Mouse (Mus musculus): ENCODE measurements around the gene Gm7271. TPM values are rescaled to one million over a fixed set of nuclear protein-coding genes. Genes with fewer than 3 reads are reported as not detected.

Gene Gm7271
- polyA plus RNA-seq, 1 experiment from 2014 or later, result not detected

DNA sequence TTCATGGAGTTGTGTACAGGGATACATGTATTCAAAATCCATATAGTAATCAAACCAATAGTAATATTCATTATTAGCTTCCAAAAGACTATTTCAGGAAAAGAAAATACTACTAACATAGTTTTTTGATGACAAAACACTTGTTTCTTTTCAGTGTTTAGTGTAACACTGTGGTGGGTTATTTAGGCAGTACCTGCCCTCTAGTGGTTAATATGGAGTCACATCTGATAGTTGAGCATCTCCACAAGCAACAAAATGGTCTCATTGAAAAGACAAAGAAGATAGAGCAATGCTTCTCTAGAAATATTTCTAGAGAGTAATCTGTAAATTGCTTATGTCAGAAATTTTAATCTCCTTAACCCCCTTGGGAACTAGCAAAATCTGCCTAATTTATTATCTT lies 57.0 kb downstream of the Gm7271 start:
- no peak overlapping the region for H3K9ac ChIP-seq (ENCODE audit: low read length)
- H3K4me1 ChIP-seq (replicated peaks; ENCODE audit: control insufficient read depth, insufficient read depth), result no peaks in the 10 kb centered on the region
- ATAC-seq (ENCODE audit: low FRiP score, low TSS enrichment) (no peak), DNase-seq (ENCODE audit: low spot score) (no peak)
- TF ChIP-seq CTCF (IDR thresholded peaks at IDR 0.05; ENCODE audit: low read depth), result peak; percentile 78
- no peak for TF ChIP-seq EP300 (optimal IDR thresholded peaks at IDR 0.05)
- peaks cover 5% of the 10 kb centered on the region for H3K36me3 ChIP-seq (ENCODE audit: control insufficient read depth, insufficient read depth, low read length)
- no peaks in the 10 kb centered on the region for H3K9me3 ChIP-seq (ENCODE audit: control insufficient read depth, low read length)
- no peak overlapping the region for H3K4me2 ChIP-seq (replicated peaks; ENCODE audit: low read depth)
- no peak overlapping the region for H3K4me3 ChIP-seq (ENCODE audit: low read depth, low read length)
- H3K27me3 ChIP-seq (ENCODE audit: control insufficient read depth, insufficient read depth, low read length), result no peaks in the 10 kb centered on the region
- no peak overlapping the region for H3K27ac ChIP-seq (replicated peaks)

DNA sequence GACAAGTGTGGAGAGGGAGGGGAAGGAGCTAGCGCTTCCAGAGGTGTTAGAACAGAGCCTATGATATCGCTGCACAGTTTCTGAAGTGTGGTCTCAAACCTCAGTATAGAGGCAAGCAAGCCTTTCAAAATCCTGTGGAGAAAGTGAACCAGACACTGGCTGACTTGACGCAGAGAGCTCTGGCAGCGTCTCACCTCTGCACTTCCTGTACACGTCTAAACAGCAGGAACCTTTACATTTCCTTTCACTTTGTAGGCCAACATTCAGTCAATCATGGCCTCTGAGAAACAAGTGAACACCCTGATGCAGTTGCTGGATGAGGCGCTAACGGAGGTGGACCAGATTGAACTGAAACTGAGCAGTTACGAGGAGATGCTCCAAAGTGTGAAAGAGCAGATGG lies 59.4 kb downstream of the Gm7271 start:
- DNase-seq (ENCODE audit: low spot score) (no peak), ATAC-seq (ENCODE audit: low FRiP score, low TSS enrichment) (no peak)
- no peaks in the 10 kb centered on the region for H3K4me1 ChIP-seq (replicated peaks; ENCODE audit: control insufficient read depth, insufficient read depth)
- WGBS, result 87% methylated on average over 8 of the region's 8 CpGs
- H3K4me2 ChIP-seq (replicated peaks; ENCODE audit: low read depth), result no peak overlapping the region
- peaks cover 2% of the 10 kb centered on the region for H3K36me3 ChIP-seq (ENCODE audit: control insufficient read depth, insufficient read depth, low read length)
- no peak overlapping the region for H3K27ac ChIP-seq (replicated peaks)
- H3K9ac ChIP-seq (ENCODE audit: low read length), result no peak overlapping the region
- TF ChIP-seq CTCF (IDR thresholded peaks at IDR 0.05; ENCODE audit: low read depth) (no peak), EP300 (optimal IDR thresholded peaks at IDR 0.05) (no peak)
- no peaks in the 10 kb centered on the region for H3K9me3 ChIP-seq (ENCODE audit: control insufficient read depth, low read length)
- no peak overlapping the region for H3K4me3 ChIP-seq (ENCODE audit: low read depth, low read length)
- no peaks in the 10 kb centered on the region for H3K27me3 ChIP-seq (ENCODE audit: control insufficient read depth, insufficient read depth, low read length)

DNA sequence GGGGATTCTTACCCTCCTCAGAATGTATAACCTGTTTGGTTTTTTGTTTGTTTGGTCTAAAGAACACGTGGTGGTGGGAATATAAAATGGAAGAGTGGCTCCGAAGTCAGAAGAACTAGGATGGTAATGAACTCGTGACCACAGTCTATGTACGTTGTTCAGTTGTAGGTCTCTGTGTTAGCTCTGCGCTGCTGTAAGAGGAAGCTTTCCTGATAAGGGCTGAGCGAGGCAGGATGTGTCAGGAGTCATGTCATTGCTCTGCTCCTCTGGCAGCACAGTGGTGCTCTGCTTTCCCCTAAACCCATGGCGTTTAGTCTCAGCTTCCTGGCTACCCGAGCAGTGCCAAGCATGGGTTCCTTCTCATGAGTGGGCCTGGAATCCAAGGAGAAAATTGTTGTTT lies 66.6 kb downstream of the Gm7271 start:
- DNase-seq (ENCODE audit: low spot score) (no peak), ATAC-seq (ENCODE audit: low FRiP score, low TSS enrichment) (no peak)
- no peak overlapping the region for H3K4me3 ChIP-seq (ENCODE audit: low read depth, low read length)
- TF ChIP-seq CTCF (IDR thresholded peaks at IDR 0.05; ENCODE audit: low read depth) (no peak), EP300 (optimal IDR thresholded peaks at IDR 0.05) (no peak)
- H3K36me3 ChIP-seq (ENCODE audit: control insufficient read depth, insufficient read depth, low read length), result 0 out of 2 replicates have a peak, but pooled peaks cover 2% of the 10 kb centered on the region
- no peaks in the 10 kb centered on the region for H3K4me1 ChIP-seq (replicated peaks; ENCODE audit: control insufficient read depth, insufficient read depth)
- WGBS, result 83% methylated on average over 8 of the region's 8 CpGs
- H3K4me2 ChIP-seq (replicated peaks; ENCODE audit: low read depth), result no peak overlapping the region
- no peaks in the 10 kb centered on the region for H3K9me3 ChIP-seq (ENCODE audit: control insufficient read depth, low read length)
- H3K9ac ChIP-seq (ENCODE audit: low read length), result no peak overlapping the region; the same call in 1 of the 2 replicates
- no peaks in the 10 kb centered on the region for H3K27me3 ChIP-seq (ENCODE audit: control insufficient read depth, insufficient read depth, low read length)
- no peak overlapping the region for H3K27ac ChIP-seq (replicated peaks)

DNA sequence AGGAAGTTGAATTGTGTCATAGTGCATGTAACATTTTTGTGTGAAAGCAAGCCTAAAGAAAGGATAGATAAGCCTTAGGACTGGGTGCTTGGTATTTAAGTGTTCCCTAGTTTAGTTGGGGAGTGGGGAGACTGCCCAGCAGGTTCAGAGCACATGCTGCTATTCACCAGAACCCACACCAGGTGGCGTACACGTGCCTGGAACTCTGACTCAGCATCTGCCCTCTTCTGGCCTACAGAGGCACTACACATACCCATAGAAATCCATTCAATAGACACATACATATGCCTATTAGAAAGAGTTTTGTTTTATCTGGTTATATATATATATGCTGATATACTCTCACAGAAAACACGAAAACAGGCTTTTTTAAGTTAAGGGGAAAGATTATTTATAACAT lies 81.5 kb downstream of the Gm7271 start:
- H3K36me3 ChIP-seq (ENCODE audit: control insufficient read depth, insufficient read depth, low read length), result peaks cover 5% of the 10 kb centered on the region; the same call in 1 of the 2 replicates
- ATAC-seq (ENCODE audit: low FRiP score, low TSS enrichment), result no peak; the same call in 1 of the 2 replicates

More for the DNA sequence above, 81.5 kb downstream of the Gm7271 start:
- Histone ChIP-seq H3K27ac (replicated peaks) (no peak overlapping the region), H3K4me2 (replicated peaks; ENCODE audit: low read depth) (no peak overlapping the region), H3K4me3 (ENCODE audit: low read depth, low read length) (no peak overlapping the region), H3K9me3 (ENCODE audit: control insufficient read depth, low read length) (no peaks in the 10 kb centered on the region), H3K4me1 (replicated peaks; ENCODE audit: control insufficient read depth, insufficient read depth) (no peaks in the 10 kb centered on the region), H3K27me3 (ENCODE audit: control insufficient read depth, insufficient read depth, low read length) (no peaks in the 10 kb centered on the region), H3K9ac (ENCODE audit: low read length) (no peak overlapping the region)
- peak; percentile 70 for DNase-seq (ENCODE audit: low spot score)
- 33% methylated on average over 3 of the region's 3 CpGs for WGBS
- no peak for TF ChIP-seq EP300 (optimal IDR thresholded peaks at IDR 0.05)
- peak; percentile 99 for TF ChIP-seq CTCF (IDR thresholded peaks at IDR 0.05; ENCODE audit: low read depth)

Other genes starting within 250 kb of the Gm7271 start
- gene Clock, start 179.2 kb upstream of the Gm7271 start, polyA plus RNA-seq (2015; fragmentation: Nextera tagmentation; extraction: Ambion mirVana), result 6.6 and 6.7 TPM in 2 replicates
- not detected in 2 replicates for gene Pdcl2, start 152.9 kb upstream of the Gm7271 start, polyA plus RNA-seq (2015; fragmentation: Nextera tagmentation; extraction: Ambion mirVana)
- 8.1 and 10.1 TPM in 2 replicates for gene Nmu, start 120.3 kb upstream of the Gm7271 start, polyA plus RNA-seq (2015; fragmentation: Nextera tagmentation; extraction: Ambion mirVana)
- gene Exoc1, start 45.3 kb downstream of the Gm7271 start, polyA plus RNA-seq (2015; fragmentation: Nextera tagmentation; extraction: Ambion mirVana), result 14.7 and 15.1 TPM in 2 replicates
- gene Cep135, start 104.7 kb downstream of the Gm7271 start, polyA plus RNA-seq (2015; fragmentation: Nextera tagmentation; extraction: Ambion mirVana), result 1.7 and 1.9 TPM in 2 replicates
- gene C530008M17Rik, start 172.5 kb downstream of the Gm7271 start, polyA plus RNA-seq (2015; fragmentation: Nextera tagmentation; extraction: Ambion mirVana), result 3.6 TPM in 2 replicates

All from stomach, postnatal 0 days (tissue).